Mouse (Mus musculus) erythroblast, embryonic 14.5 days (primary cell): ENCODE data around the gene Sorbs1. TPM values are rescaled to one million over a fixed set of nuclear protein-coding genes. Genes with fewer than 3 reads are reported as not detected.

ENCODE experiments used
- H3K27me3 ChIP-seq: 2 replicates; pipeline ENCODE4 v1.6.1; 2012; ENCODE audit warnings: inconsistent platforms; ENCODE audit not compliant: control insufficient read depth
- H3K36me3 ChIP-seq: 2 replicates; pipeline ENCODE4 v1.6.1; 2012; ENCODE audit warnings: mild to moderate bottlenecking, inconsistent platforms; ENCODE audit not compliant: control insufficient read depth
- H3K4me1 ChIP-seq: 2 replicates; pipeline ENCODE4 v1.6.1; 2012; ENCODE audit warnings: inconsistent platforms; ENCODE audit not compliant: control insufficient read depth
- H3K4me3 ChIP-seq: replicated peaks from 2 replicates; pipeline ENCODE3; 2012; ENCODE audit warnings: moderate library complexity, mild to moderate bottlenecking, inconsistent platforms
- H3K9me3 ChIP-seq: 2 replicates; pipeline ENCODE4 v1.6.1; 2012; ENCODE audit warnings: low read length, inconsistent platforms, mixed read lengths; ENCODE audit not compliant: control insufficient read depth
- GATA1 ChIP-seq: IDR thresholded peaks from 2 replicates; pipeline ENCODE4 v1.6.1; 2012; ENCODE audit warnings: low read length, inconsistent platforms, mixed read lengths
- TAL1 ChIP-seq: IDR thresholded peaks from 3 replicates; pipeline ENCODE4 v1.6.1; 2012; ENCODE audit warnings: low read length, inconsistent platforms, mixed read lengths
- polyA plus RNA-seq: library from polyadenylated mRNA; stranded (reverse); fragments of >175 nt; gene quantifications from 2 replicates; pipeline ENCODE4 v1.2.3, GENCODE M21; 2012

Gene Sorbs1
- polyA plus RNA-seq, 1 experiment = 2.4 TPM

GRCm38 (mm10) chr19:40326126-40326525 lies 187.5 kb downstream of the Sorbs1 start:
- Histone ChIP-seq H3K9me3 (no peaks in the 10 kb centered on the region), H3K27me3 (no peaks in the 10 kb centered on the region), H3K4me1 (peaks cover 2% of the 10 kb centered on the region; the same call in 1 of the 2 replicates), H3K4me3 (no peak overlapping the region), H3K36me3 (peaks cover 69% of the 10 kb centered on the region)
- TF ChIP-seq TAL1 = no peak
- no peak for TF ChIP-seq GATA1

GRCm38 (mm10) chr19:40325381-40325780 lies 188.2 kb downstream of the Sorbs1 start:
- Histone ChIP-seq H3K36me3 (peaks cover 72% of the 10 kb centered on the region), H3K27me3 (no peaks in the 10 kb centered on the region), H3K4me1 (peaks cover 2% of the 10 kb centered on the region; the same call in 1 of the 2 replicates), H3K4me3 (no peak overlapping the region), H3K9me3 (no peaks in the 10 kb centered on the region)
- TF ChIP-seq TAL1 (no peak), GATA1 (no peak)

GRCm38 (mm10) chr19:40322226-40322625 lies 191.4 kb downstream of the Sorbs1 start:
- TF ChIP-seq GATA1 (no peak), TAL1 (no peak)
- Histone ChIP-seq H3K27me3 (no peaks in the 10 kb centered on the region), H3K36me3 (peaks cover 74% of the 10 kb centered on the region), H3K9me3 (no peaks in the 10 kb centered on the region), H3K4me3 (no peak overlapping the region), H3K4me1 (peaks cover 1% of the 10 kb centered on the region)

GRCm38 (mm10) chr19:40319199-40319598 lies 194.4 kb downstream of the Sorbs1 start:
- Histone ChIP-seq H3K4me3 (no peak overlapping the region), H3K4me1 (peaks cover 6% of the 10 kb centered on the region), H3K36me3 (peaks cover 70% of the 10 kb centered on the region), H3K27me3 (no peaks in the 10 kb centered on the region), H3K9me3 (no peaks in the 10 kb centered on the region)
- no peak for TF ChIP-seq TAL1
- TF ChIP-seq GATA1 = no peak

- H3K27me3 ChIP-seq = no peaks in the 10 kb centered on the region
- peaks cover 70% of the 10 kb centered on the region for H3K36me3 ChIP-seq
- H3K9me3 ChIP-seq = no peaks in the 10 kb centered on the region
- TF ChIP-seq TAL1 (no peak), GATA1 (no peak)
- H3K4me3 ChIP-seq = no peak overlapping the region
- H3K4me1 ChIP-seq = peaks cover 6% of the 10 kb centered on the region
Measured at GRCm38 (mm10) chr19:40318511-40318910, 195.1 kb downstream of the Sorbs1 start.

GRCm38 (mm10) chr19:40317001-40317400 lies 196.6 kb downstream of the Sorbs1 start:
- peaks cover 6% of the 10 kb centered on the region for H3K4me1 ChIP-seq
- H3K4me3 ChIP-seq = no peak overlapping the region
- H3K27me3 ChIP-seq = no peaks in the 10 kb centered on the region
- no peaks in the 10 kb centered on the region for H3K9me3 ChIP-seq
- TF ChIP-seq GATA1 = no peak
- H3K36me3 ChIP-seq = peaks cover 68% of the 10 kb centered on the region

- peaks cover 74% of the 10 kb centered on the region for H3K36me3 ChIP-seq
- H3K4me1 ChIP-seq = peaks cover 6% of the 10 kb centered on the region
- TF ChIP-seq TAL1 (no peak), GATA1 (no peak)
Measured at GRCm38 (mm10) chr19:40314252-40314651, 199.3 kb downstream of the Sorbs1 start.

GRCm38 (mm10) chr19:40311631-40312030 lies 201.9 kb downstream of the Sorbs1 start:
- TF ChIP-seq GATA1 (no peak), TAL1 (no peak)
- no peaks in the 10 kb centered on the region; the same call in 1 of the 2 replicates for H3K4me1 ChIP-seq
- peaks cover 75% of the 10 kb centered on the region for H3K36me3 ChIP-seq
- H3K4me3 ChIP-seq = no peak overlapping the region
- H3K9me3 ChIP-seq = no peaks in the 10 kb centered on the region
- H3K27me3 ChIP-seq = no peaks in the 10 kb centered on the region

More at GRCm38 (mm10) chr19:40314252-40314651, 199.3 kb downstream of the Sorbs1 start:
- H3K4me3 ChIP-seq = no peak overlapping the region
- no peaks in the 10 kb centered on the region for H3K9me3 ChIP-seq
- no peaks in the 10 kb centered on the region for H3K27me3 ChIP-seq

GRCm38 (mm10) chr19:40310410-40311130 lies 203.0 kb downstream of the Sorbs1 start:
- Histone ChIP-seq H3K4me1 (no peaks in the 10 kb centered on the region; the same call in 1 of the 2 replicates), H3K36me3 (peaks cover 69% of the 10 kb centered on the region), H3K9me3 (no peaks in the 10 kb centered on the region), H3K4me3 (no peak overlapping the region), H3K27me3 (no peaks in the 10 kb centered on the region)
- TF ChIP-seq TAL1 (no peak), GATA1 (no peak)
